Mouse (Mus musculus) T-helper 2 cell (primary cell): ENCODE results near the gene Csnk1e.

Experiments used
- in situ Hi-C: fragments of 300-600 bp; cut with MboI, MseI; formaldehyde crosslinking; loops from one replicate; pipeline ENCODE4 v1.15.1; 2025; ENCODE audit warnings: high pct_unique_total_duplicates

Gene Csnk1e

GRCm38 (mm10) chr15:79400134-79400974, 55.0 kb downstream of the Csnk1e start:
- in situ Hi-C loops: loop anchor here (5.0 kb wide), 1 partner anchor 42 kb away; no protein-coding TSS in a partner anchor

GRCm38 (mm10) chr15:79399231-79400052, 55.9 kb downstream of the Csnk1e start:
- in situ Hi-C loops: loop anchor here (5.0 kb wide), 1 partner anchor 43 kb away; no protein-coding TSS in a partner anchor

GRCm38 (mm10) chr15:79396736-79397135, 58.6 kb downstream of the Csnk1e start:
- in situ Hi-C loops: no loop called here

- in situ Hi-C loops: no loop called here
Observed at GRCm38 (mm10) chr15:79395281-79395680, 60.1 kb downstream of the Csnk1e start.

GRCm38 (mm10) chr15:79394842-79395241, 60.5 kb downstream of the Csnk1e start:
- in situ Hi-C loops: no loop called here

GRCm38 (mm10) chr15:79393101-79393500, 62.3 kb downstream of the Csnk1e start:
- in situ Hi-C loops: no loop called here

- in situ Hi-C loops: no loop called here
Observed at GRCm38 (mm10) chr15:79392527-79392926, 62.8 kb downstream of the Csnk1e start.

GRCm38 (mm10) chr15:79391447-79392093, 63.8 kb downstream of the Csnk1e start:
- in situ Hi-C loops: no loop called here

GRCm38 (mm10) chr15:79390434-79390833, 64.9 kb downstream of the Csnk1e start:
- in situ Hi-C loops: no loop called here

GRCm38 (mm10) chr15:79388171-79388570, 67.2 kb downstream of the Csnk1e start:
- in situ Hi-C loops: no loop called here

GRCm38 (mm10) chr15:79387611-79388010, 67.8 kb downstream of the Csnk1e start:
- in situ Hi-C loops: no loop called here

GRCm38 (mm10) chr15:79387081-79387480, 68.3 kb downstream of the Csnk1e start:
- in situ Hi-C loops: no loop called here

- in situ Hi-C loops: no loop called here
Observed at GRCm38 (mm10) chr15:79381644-79382043, 73.7 kb downstream of the Csnk1e start.

- in situ Hi-C loops: no loop called here
Observed at GRCm38 (mm10) chr15:79380468-79381444, 74.6 kb downstream of the Csnk1e start.

GRCm38 (mm10) chr15:79379658-79380057, 75.7 kb downstream of the Csnk1e start:
- in situ Hi-C loops: loop anchor here (5.0 kb wide), 1 partner anchor 87 kb away; no protein-coding TSS in a partner anchor

GRCm38 (mm10) chr15:79378608-79379007, 76.8 kb downstream of the Csnk1e start:
- in situ Hi-C loops: loop anchor here (5.0 kb wide), 1 partner anchor 86 kb away; no protein-coding TSS in a partner anchor

GRCm38 (mm10) chr15:79377681-79378080, 77.7 kb downstream of the Csnk1e start:
- in situ Hi-C loops: loop anchor here (5.0 kb wide), 1 partner anchor 85 kb away; no protein-coding TSS in a partner anchor

- in situ Hi-C loops: loop anchor here (5.0 kb wide), 1 partner anchor 82 kb away; no protein-coding TSS in a partner anchor
Observed at GRCm38 (mm10) chr15:79374760-79375159, 80.6 kb downstream of the Csnk1e start.

- in situ Hi-C loops: no loop called here
Observed at GRCm38 (mm10) chr15:79370281-79370843, 85.0 kb downstream of the Csnk1e start.
